46 mouse cellular contexts compared by ENCODE assay signal in genomic region chr19:4140147-4140546, GRCm38 (mm10). TPM values are rescaled to one million over a fixed set of nuclear protein-coding genes. Genes with fewer than 3 reads are reported as not detected.
"Had no signal": no experiment of that assay in that cellular context is flagged by ENCODE, and none has a peak within 500 bp of the region (broad histone marks: within the 10 kb centered on the region; RNA-seq: fewer than 3 reads in every experiment).

No protein-coding gene starts in this region.

- ATAC-seq: hindbrain, embryonic 16.5 days; hindbrain, postnatal 0 days; inflammation-experienced regulatory T-cells, adult 6 months; intestine, embryonic 15.5 days; intestine, embryonic 16.5 days; intestine, postnatal 0 days had no signal

- H3K4me1 ChIP-seq: heart, embryonic 12.5 days; heart, embryonic 15.5 days; hindbrain, embryonic 12.5 days; intestine, embryonic 15.5 days had no signal

- H3K9me3 ChIP-seq: heart, embryonic 10.5 days; heart, embryonic 12.5 days; heart, embryonic 13.5 days; heart, embryonic 15.5 days; hindbrain, embryonic 10.5 days; hindbrain, embryonic 12.5 days; hindbrain, embryonic 13.5 days; hindbrain, embryonic 15.5 days; intestine, embryonic 15.5 days; kidney, embryonic 15.5 days had no signal

- DNase-seq: heart, postnatal 10 days; heart, postnatal 14 days; heart, postnatal 36 days; heart, postnatal 4 days; kidney, adult 11 months; kidney, adult 18-20 months; kidney, adult 2 months; kidney, adult 8-10 months; kidney, adult 9 months; kidney, postnatal 10 days; kidney, postnatal 14 days; kidney, postnatal 36 days; kidney, postnatal 4 days; layer of hippocampus, adult 9-11 months; layer of hippocampus, postnatal 36 days had no signal

- H3K4me2 ChIP-seq: heart, embryonic 11.5 days; heart, embryonic 12.5 days; heart, embryonic 13.5 days; heart, embryonic 15.5 days; hindbrain, embryonic 12.5 days; hindbrain, embryonic 13.5 days; hindbrain, embryonic 14.5 days; hindbrain, embryonic 15.5 days; intestine, embryonic 15.5 days; kidney, embryonic 15.5 days had no signal

- H3K27ac ChIP-seq: heart, embryonic 10.5 days; heart, embryonic 13.5 days; heart, embryonic 15.5 days; hindbrain, embryonic 10.5 days; hindbrain, embryonic 12.5 days; hindbrain, embryonic 13.5 days; hindbrain, embryonic 14.5 days; hindbrain, embryonic 15.5 days; hindbrain, postnatal 0 days; intestine, embryonic 15.5 days; kidney, embryonic 15.5 days; kidney, postnatal 0 days; layer of hippocampus, adult 2 months had no signal

- H3K9ac ChIP-seq: heart, embryonic 12.5 days; heart, embryonic 13.5 days; heart, embryonic 15.5 days; hindbrain, embryonic 12.5 days; hindbrain, embryonic 13.5 days; hindbrain, embryonic 14.5 days; hindbrain, embryonic 15.5 days; intestine, embryonic 15.5 days; kidney, embryonic 15.5 days had no signal

- H3K27me3 ChIP-seq: hindbrain, embryonic 12.5 days; hindbrain, embryonic 13.5 days; hindbrain, embryonic 15.5 days; intestine, embryonic 15.5 days; kidney, embryonic 15.5 days had no signal

- H3K36me3 ChIP-seq: heart, embryonic 10.5 days; heart, embryonic 12.5 days; heart, embryonic 13.5 days; heart, embryonic 15.5 days; hindbrain, embryonic 10.5 days; hindbrain, embryonic 12.5 days; hindbrain, embryonic 13.5 days; hindbrain, embryonic 15.5 days; intestine, embryonic 15.5 days; kidney, embryonic 15.5 days had no signal

- H3K4me3 ChIP-seq: heart, embryonic 10.5 days; heart, embryonic 12.5 days; heart, embryonic 13.5 days; heart, embryonic 15.5 days; hindbrain, embryonic 10.5 days; hindbrain, embryonic 12.5 days; hindbrain, embryonic 13.5 days; hindbrain, embryonic 15.5 days; intestine, embryonic 15.5 days; kidney, embryonic 15.5 days; layer of hippocampus, adult 2 months had no signal

RNA-seq across cellular contexts. Expression of gene Gpr152, which starts 0.6 kb away (rescaled TPM):
- total RNA-seq: heart, postnatal 10 days; heart, postnatal 14 days; heart, postnatal 36 days; hematopoietic stem cell, adult 5-6 weeks; layer of hippocampus, adult 18-20 months; layer of hippocampus, postnatal 10 days; layer of hippocampus, postnatal 14 days; layer of hippocampus, postnatal 25 days had no signal
- polyA plus RNA-seq: heart, embryonic 10.5 days; heart, embryonic 11.5 days; heart, embryonic 12.5 days; heart, embryonic 13.5 days; heart, embryonic 14.5 days; heart, embryonic 15.5 days; heart, embryonic 16.5 days; hindbrain, embryonic 10.5 days; hindbrain, embryonic 11.5 days; hindbrain, embryonic 13.5 days; hindbrain, embryonic 14.5 days; hindbrain, embryonic 16.5 days; intestine, embryonic 14.5 days; intestine, embryonic 15.5 days; intestine, postnatal 0 days; kidney, embryonic 14.5 days; kidney, embryonic 15.5 days; kidney, embryonic 16.5 days; large intestine, adult 2 months had no signal

RNA-seq across cellular contexts. Expression of gene Cabp4, which starts 3.7 kb away (rescaled TPM):
- total RNA-seq: heart, postnatal 10 days; heart, postnatal 14 days; hematopoietic stem cell, adult 5-6 weeks; hindbrain, postnatal 0 days; layer of hippocampus, postnatal 14 days had no signal
- polyA plus RNA-seq: heart, embryonic 10.5 days; heart, embryonic 11.5 days; heart, embryonic 13.5 days; heart, embryonic 14.5 days; heart, embryonic 15.5 days; heart, embryonic 16.5 days; hindbrain, embryonic 11.5 days; intestine, embryonic 14.5 days had no signal
